Comparison of ENCODE assay signal across 8 mouse cellular contexts in the genomic region with DNA sequence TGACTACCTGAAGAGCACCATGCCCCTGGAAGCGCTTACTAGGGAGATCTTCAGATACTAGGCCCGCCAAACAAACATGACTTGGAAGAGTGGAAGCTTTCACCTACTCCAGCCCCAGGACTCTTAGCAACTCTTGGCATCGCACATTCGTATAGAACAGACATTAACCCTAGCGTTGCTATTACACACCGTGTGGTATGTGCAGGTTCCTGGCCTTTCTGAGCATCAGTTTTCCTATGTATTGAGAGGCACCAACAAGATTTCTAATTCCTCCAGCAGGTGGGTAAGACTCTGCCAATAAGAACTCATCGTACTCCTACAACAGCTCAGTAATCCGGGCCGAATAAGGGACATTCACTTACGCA. TPM values are rescaled to one million over a fixed set of nuclear protein-coding genes. Genes with fewer than 3 reads are reported as not detected.
DNase-seq lines count a peak whose midpoint lies in the region; ATAC-seq and TF ChIP-seq lines count a peak whose summit lies in the region.

No protein-coding gene starts in this region.

- peak overlapping the region; percentile 58 for H3K9ac ChIP-seq in forebrain, embryonic 13.5 days
- H3K9ac ChIP-seq in liver, embryonic 14.5 days (replicated peaks) = peak overlapping the region; percentile 43

- peaks cover 15% of the 10 kb centered on the region for H3K36me3 ChIP-seq in heart, embryonic 10.5 days
- peaks cover 14% of the 10 kb centered on the region for H3K36me3 ChIP-seq in C2C12 (ENCODE audit: control insufficient read depth, insufficient read depth)
- no peaks in the 10 kb centered on the region for H3K36me3 ChIP-seq in forebrain, embryonic 13.5 days (ENCODE audit: poor library complexity, severe bottlenecking)
- no peaks in the 10 kb centered on the region for H3K36me3 ChIP-seq in liver, embryonic 14.5 days (replicated peaks; ENCODE audit: control insufficient read depth, insufficient read depth, low read depth)

- H3K27me3 ChIP-seq in heart, embryonic 10.5 days (ENCODE audit: insufficient read depth, poor library complexity, severe bottlenecking) = peaks cover 21% of the 10 kb centered on the region
- H3K27me3 ChIP-seq in C2C12 (ENCODE audit: control insufficient read depth, insufficient read depth, insufficient read length) = no peaks in the 10 kb centered on the region
- H3K27me3 ChIP-seq in forebrain, embryonic 13.5 days = peaks cover 42% of the 10 kb centered on the region
- peaks cover 6% of the 10 kb centered on the region; the same call in 1 of the 2 replicates for H3K27me3 ChIP-seq in liver, embryonic 14.5 days (ENCODE audit: control insufficient read depth, insufficient read depth, low read length)

- peaks cover 58% of the 10 kb centered on the region for H3K4me1 ChIP-seq in heart, embryonic 10.5 days
- peaks cover 55% of the 10 kb centered on the region for H3K4me1 ChIP-seq in forebrain, embryonic 13.5 days
- peaks cover 7 to 22% of the 10 kb centered on the region in 2 experiments for H3K4me1 ChIP-seq in liver, embryonic 14.5 days (replicated peaks; ENCODE audit: control insufficient read depth in 2 of 2, insufficient read depth in 2 of 2, low read length in 1 of 2)

- H3K4me2 ChIP-seq in forebrain, embryonic 13.5 days = peak overlapping the region; percentile 82
- H3K4me2 ChIP-seq in liver, embryonic 14.5 days (ENCODE audit: low read depth) = peak overlapping the region; percentile 95

- peaks cover 16% of the 10 kb centered on the region for H3K79me3 ChIP-seq in C2C12 (ENCODE audit: low read depth)

- TF ChIP-seq CTCF in C2C12 (IDR thresholded peaks at IDR 0.05; ENCODE audit: control insufficient read depth, insufficient read depth, insufficient read length) = no peak
- no peak for TF ChIP-seq CTCF in liver, embryonic 14.5 days (IDR thresholded peaks at IDR 0.05; ENCODE audit: low read depth)

- 5% methylated on average over 10 of the region's 10 CpGs for WGBS in heart, embryonic 10.5 days
- 5% methylated on average over 10 of the region's 10 CpGs for WGBS in forebrain, embryonic 13.5 days
- 6% methylated on average over 10 of the region's 10 CpGs for WGBS in liver, embryonic 14.5 days (ENCODE audit: insufficient replicate concordance)

- peaks cover 37% of the 10 kb centered on the region for H3K79me2 ChIP-seq in C2C12 (ENCODE audit: control insufficient read depth, insufficient read depth)

- H3K4me3 ChIP-seq in heart, embryonic 10.5 days = peak overlapping the region; percentile 93
- H3K4me3 ChIP-seq in C2C12 (ENCODE audit: insufficient read depth, poor library complexity, severe bottlenecking) = peak overlapping the region; percentile 60
- peak overlapping the region; percentile 62 for H3K4me3 ChIP-seq in forebrain, embryonic 13.5 days
- H3K4me3 ChIP-seq in liver, embryonic 14.5 days (ENCODE audit: insufficient read depth in 1 of 2, low read depth in 2 of 2, low read length in 2 of 2) = peak overlapping the region; percentile 62 to 76

- intact Hi-C loops in heart, postnatal 10 days (cut with DNase I) = no loop called here

- H3K27ac ChIP-seq in heart, embryonic 10.5 days = peak overlapping the region; percentile 97
- H3K27ac ChIP-seq in forebrain, embryonic 13.5 days = peak overlapping the region; percentile 51; the same call in 1 of the 2 replicates
- H3K27ac ChIP-seq in liver, embryonic 14.5 days = no peak overlapping the region

- ATAC-seq in forebrain, embryonic 13.5 days = 0 out of 2 replicates have a peak, but pooled peaks have one; percentile 0
- ATAC-seq in liver, embryonic 14.5 days (ENCODE audit: insufficient read depth) = peak; percentile 11; the same call in 1 of the 2 replicates

- H3ac ChIP-seq in C2C12 (ENCODE audit: control insufficient read depth, insufficient read length, low read depth) = peak overlapping the region; percentile 84

- TF ChIP-seq EP300 in liver, embryonic 14.5 days (IDR thresholded peaks at IDR 0.05; ENCODE audit: low read depth) = no peak

- H3K9me3 ChIP-seq in heart, embryonic 10.5 days = no peaks in the 10 kb centered on the region
- no peaks in the 10 kb centered on the region for H3K9me3 ChIP-seq in forebrain, embryonic 13.5 days (replicated peaks)
- no peaks in the 10 kb centered on the region for H3K9me3 ChIP-seq in liver, embryonic 14.5 days (ENCODE audit: control insufficient read depth, low read length)

- no peak for DNase-seq in heart, embryonic 10.5 days (ENCODE audit: low spot score)
- DNase-seq in heart, postnatal 10 days = no peak
- no peak for DNase-seq in liver, embryonic 14.5 days (ENCODE audit: low read depth in 3 of 3, low spot score in 3 of 3)
- DNase-seq in layer of hippocampus, adult 18-20 months (ENCODE audit: low spot score in 2 of 2) = no peak
- no peak for DNase-seq in cerebellum, postnatal 4 days (ENCODE audit: low spot score in 2 of 2)
- no peak for DNase-seq in yolk sac, embryonic 10.5 days (ENCODE audit: low spot score)

TF ChIP-seq in C2C12, 6 proteins besides CTCF, POLR2A, EP300 and RAD21:
- TF ChIP-seq CEBPB (IDR thresholded peaks at IDR 0.05; ENCODE audit: low read depth) (no peak), USF1 (IDR thresholded peaks at IDR 0.05; ENCODE audit: low read depth) (no peak), MAX (IDR thresholded peaks at IDR 0.05) (no peak), FOSL1 (IDR thresholded peaks at IDR 0.05; ENCODE audit: insufficient read depth, low read length, poor library complexity, severe bottlenecking) (no peak), MYOD1 (IDR thresholded peaks at IDR 0.05; ENCODE audit: control insufficient read depth, insufficient read length, low read depth) (no peak), MYOG (IDR thresholded peaks at IDR 0.05; ENCODE audit: control insufficient read depth, extremely low read depth, insufficient read length) (no peak)
TF ChIP-seq in C2C12: peak in this region for 0.

RNA-seq across cellular contexts. Expression of gene Ccdc102a, which starts 1.0 kb away (rescaled TPM):
- 22.0 and 31.0 TPM in 2 replicates for polyA plus RNA-seq in heart, embryonic 10.5 days (2016; fragmentation: Nextera tagmentation; extraction: Ambion mirVana)
- 10 to 100 TPM; 15.3 to 16.0 TPM for total RNA-seq in heart, postnatal 10 days (2021)
- polyA plus RNA-seq in C2C12 (2012; fragmentation: generic; extraction: Trizol) = 28.1 TPM
- 5.6 TPM in 2 replicates for polyA plus RNA-seq in forebrain, embryonic 13.5 days (2015; fragmentation: Nextera tagmentation; extraction: Ambion mirVana)
- polyA plus RNA-seq in liver, embryonic 14.5 days (2012; rRNA removed) = 2.2 and 2.6 TPM in 2 replicates
- 2.7 and 2.8 TPM in 2 replicates for polyA plus RNA-seq in liver, embryonic 14.5 days (2014; fragmentation: Nextera tagmentation; extraction: Ambion mirVana)
- 1 to 10 TPM; 1.3 to 2.1 TPM for total RNA-seq in layer of hippocampus, adult 18-20 months (2021)

RNA-seq across cellular contexts. Expression of gene Adgrg5, which starts 6.6 kb away (rescaled TPM):
- polyA plus RNA-seq in heart, embryonic 10.5 days (2016; fragmentation: Nextera tagmentation; extraction: Ambion mirVana) = 0.69 and 0.79 TPM in 2 replicates
- under 1 TPM; 0.31 to 0.42 TPM for total RNA-seq in heart, postnatal 10 days (2021)
- 0.18 TPM for polyA plus RNA-seq in C2C12 (2012; fragmentation: generic; extraction: Trizol)
- 0.19 TPM in 1 of 2 replicates, not detected in the other for polyA plus RNA-seq in forebrain, embryonic 13.5 days (2015; fragmentation: Nextera tagmentation; extraction: Ambion mirVana)
- polyA plus RNA-seq in liver, embryonic 14.5 days (2012; rRNA removed) = 0.45 and 0.54 TPM in 2 replicates
- polyA plus RNA-seq in liver, embryonic 14.5 days (2014; fragmentation: Nextera tagmentation; extraction: Ambion mirVana) = 0.14 and 0.67 TPM in 2 replicates
- under 1 TPM in 1 of 2 experiments, not detected in 1; 0.10 TPM for total RNA-seq in layer of hippocampus, adult 18-20 months (2021)

RNA-seq across cellular contexts. Expression of gene Dok4, which starts 40.8 kb away (rescaled TPM):
- 71.3 and 83.4 TPM in 2 replicates for polyA plus RNA-seq in heart, embryonic 10.5 days (2016; fragmentation: Nextera tagmentation; extraction: Ambion mirVana)
- 10 to 100 TPM; 34.2 to 44.2 TPM for total RNA-seq in heart, postnatal 10 days (2021)
- polyA plus RNA-seq in C2C12 (2012; fragmentation: generic; extraction: Trizol) = 6.7 TPM
- 38.2 and 39.2 TPM in 2 replicates for polyA plus RNA-seq in forebrain, embryonic 13.5 days (2015; fragmentation: Nextera tagmentation; extraction: Ambion mirVana)
- 10.3 and 11.1 TPM in 2 replicates for polyA plus RNA-seq in liver, embryonic 14.5 days (2012; rRNA removed)
- 7.2 and 9.6 TPM in 2 replicates for polyA plus RNA-seq in liver, embryonic 14.5 days (2014; fragmentation: Nextera tagmentation; extraction: Ambion mirVana)
- 10 to 100 TPM; 21.5 to 23.8 TPM for total RNA-seq in layer of hippocampus, adult 18-20 months (2021)

RNA-seq across cellular contexts. Expression of gene Adgrg1, which starts 57.6 kb away (rescaled TPM):
- polyA plus RNA-seq in heart, embryonic 10.5 days (2016; fragmentation: Nextera tagmentation; extraction: Ambion mirVana) = 9.0 and 16.6 TPM in 2 replicates
- total RNA-seq in heart, postnatal 10 days (2021) = 10 to 100 TPM; 36.6 to 61.8 TPM
- 2.8 TPM for polyA plus RNA-seq in C2C12 (2012; fragmentation: generic; extraction: Trizol)
- polyA plus RNA-seq in forebrain, embryonic 13.5 days (2015; fragmentation: Nextera tagmentation; extraction: Ambion mirVana) = 156 and 178 TPM in 2 replicates
- 46.8 and 55.8 TPM in 2 replicates for polyA plus RNA-seq in liver, embryonic 14.5 days (2012; rRNA removed)
- 41.1 and 59.5 TPM in 2 replicates for polyA plus RNA-seq in liver, embryonic 14.5 days (2014; fragmentation: Nextera tagmentation; extraction: Ambion mirVana)
- total RNA-seq in layer of hippocampus, adult 18-20 months (2021) = 100 to 1,000 TPM; 100 to 108 TPM

RNA-seq across cellular contexts. Expression of gene Polr2c, which starts 59.7 kb away (rescaled TPM):
- 164 and 190 TPM in 2 replicates for polyA plus RNA-seq in heart, embryonic 10.5 days (2016; fragmentation: Nextera tagmentation; extraction: Ambion mirVana)
- total RNA-seq in heart, postnatal 10 days (2021) = 10 to 100 TPM; 61.5 to 63.6 TPM
- polyA plus RNA-seq in C2C12 (2012; fragmentation: generic; extraction: Trizol) = 124 TPM
- polyA plus RNA-seq in forebrain, embryonic 13.5 days (2015; fragmentation: Nextera tagmentation; extraction: Ambion mirVana) = 170 TPM in 2 replicates
- 51.6 and 54.4 TPM in 2 replicates for polyA plus RNA-seq in liver, embryonic 14.5 days (2012; rRNA removed)
- polyA plus RNA-seq in liver, embryonic 14.5 days (2014; fragmentation: Nextera tagmentation; extraction: Ambion mirVana) = 73.5 and 82.2 TPM in 2 replicates
- total RNA-seq in layer of hippocampus, adult 18-20 months (2021) = 10 to 100 TPM; 66.0 to 73.6 TPM
